Mouse (Mus musculus) myocyte (in vitro differentiated cells): ENCODE data around the gene Acyp1. TPM values are rescaled to one million over a fixed set of nuclear protein-coding genes. Genes with fewer than 3 reads are reported as not detected.
"Not testable (repeated sequence)": the region's sequence is repeated elsewhere in the genome, so short reads cannot be mapped to it uniquely, and the experiment has no call there.

ENCODE experiments used
- H3K27me3 ChIP-seq: one replicate; pipeline ENCODE4 v1.6.1; 2011; ENCODE audit not compliant: control insufficient read depth, insufficient read depth, insufficient read length
- H3K36me3 ChIP-seq: one replicate; pipeline ENCODE4 v1.6.1; 2011; ENCODE audit not compliant: control insufficient read depth, insufficient read depth
- H3K4me2 ChIP-seq: one replicate; pipeline ENCODE4 v1.6.1; 2011; ENCODE audit warnings: low read depth, control low read depth
- H3K4me3 ChIP-seq: one replicate; pipeline ENCODE4 v1.5.1; 2011; ENCODE audit warnings: mild to moderate bottlenecking, control low read depth, moderate library complexity
- H3K79me2 ChIP-seq: one replicate; pipeline ENCODE4 v1.6.1; 2011; ENCODE audit not compliant: control insufficient read depth, insufficient read depth
- H3ac ChIP-seq: one replicate; pipeline ENCODE4 v1.6.1; 2011; ENCODE audit not compliant: control insufficient read depth, insufficient read length
- CEBPB ChIP-seq: IDR thresholded peaks from 2 replicates; pipeline ENCODE4 v1.6.1; 2011; ENCODE audit warnings: mild to moderate bottlenecking, moderate library complexity; ENCODE audit not compliant: poor library complexity, insufficient read depth, severe bottlenecking
- E2F4 ChIP-seq: IDR thresholded peaks from one replicate; pipeline ENCODE4 v1.6.1; 2011; ENCODE audit warnings: mild to moderate bottlenecking, control low read depth, moderate library complexity; ENCODE audit not compliant: insufficient read depth
- MAX ChIP-seq: IDR thresholded peaks from one replicate; pipeline ENCODE4 v1.6.1; 2011; ENCODE audit warnings: low read depth, mild to moderate bottlenecking, control low read depth
- MYOD1 ChIP-seq, 3 experiments: IDR thresholded peaks; one replicate each; pipeline ENCODE4 v1.6.1; 2011; ENCODE audit warnings: control low read depth in 2 of 3, low read depth in 2 of 3, mild to moderate bottlenecking in 2 of 3, moderate library complexity in 1 of 3; ENCODE audit not compliant: insufficient read length in 2 of 3, control insufficient read depth in 1 of 3
- MYOG ChIP-seq, 3 experiments: IDR thresholded peaks; one replicate each; pipeline ENCODE4 v1.6.1; 2011; ENCODE audit warnings: control low read depth in 2 of 3, low read depth in 2 of 3, mild to moderate bottlenecking in 2 of 3; ENCODE audit not compliant: insufficient read length in 2 of 3, control insufficient read depth in 1 of 3, insufficient read depth in 1 of 3
- POLR2A ChIP-seq: IDR thresholded peaks from one replicate; pipeline ENCODE4 v1.6.1; 2011; ENCODE audit warnings: low read depth, mild to moderate bottlenecking, control low read depth, moderate library complexity; ENCODE audit not compliant: insufficient read length
- POLR2AphosphoS2 ChIP-seq: IDR thresholded peaks from one replicate; pipeline ENCODE4 v1.6.1; 2011; ENCODE audit warnings: low read depth, control low read depth; ENCODE audit not compliant: insufficient read length
- REST ChIP-seq: IDR thresholded peaks from one replicate; pipeline ENCODE4 v1.6.1; 2011; ENCODE audit warnings: mild to moderate bottlenecking, control low read depth, moderate library complexity; ENCODE audit not compliant: insufficient read depth, insufficient read length
- SRF ChIP-seq: IDR thresholded peaks from one replicate; pipeline ENCODE4 v1.6.1; 2011; ENCODE audit warnings: low read depth; ENCODE audit not compliant: control insufficient read depth, insufficient read length
- TCF12 ChIP-seq: IDR thresholded peaks from one replicate; pipeline ENCODE4 v1.6.1; 2011; ENCODE audit warnings: mild to moderate bottlenecking, control low read depth; ENCODE audit not compliant: poor library complexity, insufficient read depth, severe bottlenecking
- TCF3 ChIP-seq: IDR thresholded peaks from one replicate; pipeline ENCODE4 v1.6.1; 2011; ENCODE audit warnings: low read depth, control low read depth; ENCODE audit not compliant: insufficient read length
- USF1 ChIP-seq: IDR thresholded peaks from one replicate; pipeline ENCODE4 v1.6.1; 2011; ENCODE audit warnings: low read depth, mild to moderate bottlenecking, control low read depth, moderate library complexity
- polyA plus RNA-seq: library from polyadenylated mRNA; unstranded; fragments of >200 nt; fragmentation: generic; extraction: Trizol; gene quantifications from one replicate; pipeline ENCODE4 v1.2.1, GENCODE M21; 2012; ENCODE audit warnings: missing spikeins

Acyp1 gene
- polyA plus RNA-seq, 1 experiment, result 22.0 TPM

- Histone ChIP-seq H3K4me3 (no peak overlapping the region), H3K27me3 (no peaks in the 10 kb centered on the region), H3K79me2 (no peaks in the 10 kb centered on the region), H3K4me2 (no peak overlapping the region), H3K36me3 (no peaks in the 10 kb centered on the region), H3ac (no peak overlapping the region)
- TF ChIP-seq POLR2AphosphoS2 (no peak), E2F4 (no peak), CEBPB (no peak), MYOD1 (IDR thresholded peaks at IDR 0.05; ENCODE audit: control insufficient read depth in 1 of 3, insufficient read length in 2 of 3, low read depth in 2 of 3) (no peak), MYOG (IDR thresholded peaks at IDR 0.05; ENCODE audit: control insufficient read depth in 1 of 3, insufficient read depth in 1 of 3, insufficient read length in 2 of 3, low read depth in 2 of 3) (no peak), TCF3 (no peak), REST (no peak), SRF (no peak), POLR2A (no peak), TCF12 (no peak), USF1 (no peak), MAX (no peak)
These were observed 3.2 kb downstream of the Acyp1 start for GRCm38 (mm10) chr12:85284996-85285395.

DNA sequence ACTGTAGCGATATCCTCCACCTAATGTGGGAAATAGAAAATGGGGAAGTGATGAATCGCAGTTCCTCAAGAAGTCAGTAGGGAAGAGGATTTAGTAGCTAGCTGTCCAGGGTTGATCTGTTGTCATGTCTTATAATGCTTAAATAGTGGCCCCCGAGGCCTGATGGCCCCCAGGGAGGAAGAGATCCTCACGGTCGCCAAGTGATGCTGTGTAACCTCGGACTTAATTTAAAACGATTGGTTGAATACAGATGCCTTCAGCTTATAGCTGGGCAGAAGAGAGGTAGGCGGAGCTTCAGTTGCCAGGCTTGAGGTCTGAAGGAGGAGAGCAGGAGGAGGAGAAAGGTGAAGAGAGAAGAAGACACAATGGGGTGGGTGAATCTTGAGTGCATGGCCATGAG lies 3.9 kb downstream of the Acyp1 start:
- Histone ChIP-seq H3K36me3 (no peaks in the 10 kb centered on the region), H3ac (no peak overlapping the region), H3K27me3 (no peaks in the 10 kb centered on the region), H3K4me3 (no peak overlapping the region), H3K4me2 (no peak overlapping the region), H3K79me2 (no peaks in the 10 kb centered on the region)
- TF ChIP-seq REST (no peak), POLR2AphosphoS2 (no peak), TCF12 (no peak), POLR2A (no peak), SRF (no peak), USF1 (no peak), MYOD1 (IDR thresholded peaks at IDR 0.05; ENCODE audit: control insufficient read depth in 1 of 3, insufficient read length in 2 of 3, low read depth in 2 of 3) (no peak), MYOG (IDR thresholded peaks at IDR 0.05; ENCODE audit: control insufficient read depth in 1 of 3, insufficient read depth in 1 of 3, insufficient read length in 2 of 3, low read depth in 2 of 3) (no peak), TCF3 (no peak), MAX (no peak), E2F4 (no peak), CEBPB (no peak)

GRCm38 (mm10) chr12:85281756-85282155 lies 6.5 kb downstream of the Acyp1 start:
- not testable (repeated sequence) for H3K4me3 ChIP-seq, H3K4me2 ChIP-seq, H3K27me3 ChIP-seq

DNA sequence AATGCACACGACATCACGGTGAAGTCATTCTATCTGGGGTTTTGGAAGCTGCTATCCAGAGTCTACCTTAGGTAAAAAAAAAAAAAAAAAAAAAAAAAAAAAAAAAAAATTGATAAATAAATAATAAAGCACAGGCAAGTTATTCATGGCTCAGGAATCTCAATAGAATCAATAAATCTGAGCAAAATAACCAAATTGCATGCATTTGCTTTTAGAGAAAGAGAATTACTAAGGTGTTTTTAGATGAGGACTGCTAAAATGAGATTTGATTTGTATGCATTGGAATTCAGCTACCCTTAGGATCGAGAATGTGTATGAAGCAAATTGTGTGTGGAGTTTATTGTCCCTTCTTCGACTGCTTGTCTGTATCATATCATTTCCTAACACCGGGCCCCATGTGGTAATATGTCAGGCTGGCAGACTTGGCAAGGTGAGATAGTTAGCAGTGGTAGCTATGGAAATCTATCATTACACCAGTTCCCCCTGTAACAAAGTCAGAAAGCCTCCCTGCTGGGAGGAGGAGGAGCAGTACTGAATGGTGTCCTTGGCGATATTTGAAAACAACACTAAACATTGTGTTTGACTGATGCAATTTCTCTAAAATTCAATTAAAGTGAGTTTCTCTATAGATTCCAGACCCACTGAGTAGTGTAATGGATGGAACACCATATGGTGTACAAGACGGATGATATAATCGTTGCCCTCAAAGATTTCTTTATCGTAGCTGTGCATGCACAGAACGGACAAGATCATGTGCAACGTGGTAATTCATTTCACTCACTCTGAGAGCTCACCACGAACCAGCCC lies 7.2 kb downstream of the Acyp1 start:
- H3K79me2 ChIP-seq, result no peaks in the 10 kb centered on the region
- no peak overlapping the region for H3ac ChIP-seq
- TF ChIP-seq MYOD1 (IDR thresholded peaks at IDR 0.05; ENCODE audit: control insufficient read depth in 1 of 3, insufficient read length in 2 of 3, low read depth in 2 of 3), result no peak
- TF ChIP-seq TCF3, result no peak
- no peak for TF ChIP-seq USF1
- no peak for TF ChIP-seq MYOG (IDR thresholded peaks at IDR 0.05; ENCODE audit: control insufficient read depth in 1 of 3, insufficient read depth in 1 of 3, insufficient read length in 2 of 3, low read depth in 2 of 3)
- no peak for TF ChIP-seq TCF12
- H3K4me2 ChIP-seq, result peak overlapping the region; percentile 74
- no peaks in the 10 kb centered on the region for H3K27me3 ChIP-seq
- H3K4me3 ChIP-seq, result peak overlapping the region; percentile 51
- no peaks in the 10 kb centered on the region for H3K36me3 ChIP-seq

More at GRCm38 (mm10) chr12:85281756-85282155, 6.5 kb downstream of the Acyp1 start:
- not testable (repeated sequence) for H3ac ChIP-seq, H3K79me2 ChIP-seq, H3K36me3 ChIP-seq

DNA sequence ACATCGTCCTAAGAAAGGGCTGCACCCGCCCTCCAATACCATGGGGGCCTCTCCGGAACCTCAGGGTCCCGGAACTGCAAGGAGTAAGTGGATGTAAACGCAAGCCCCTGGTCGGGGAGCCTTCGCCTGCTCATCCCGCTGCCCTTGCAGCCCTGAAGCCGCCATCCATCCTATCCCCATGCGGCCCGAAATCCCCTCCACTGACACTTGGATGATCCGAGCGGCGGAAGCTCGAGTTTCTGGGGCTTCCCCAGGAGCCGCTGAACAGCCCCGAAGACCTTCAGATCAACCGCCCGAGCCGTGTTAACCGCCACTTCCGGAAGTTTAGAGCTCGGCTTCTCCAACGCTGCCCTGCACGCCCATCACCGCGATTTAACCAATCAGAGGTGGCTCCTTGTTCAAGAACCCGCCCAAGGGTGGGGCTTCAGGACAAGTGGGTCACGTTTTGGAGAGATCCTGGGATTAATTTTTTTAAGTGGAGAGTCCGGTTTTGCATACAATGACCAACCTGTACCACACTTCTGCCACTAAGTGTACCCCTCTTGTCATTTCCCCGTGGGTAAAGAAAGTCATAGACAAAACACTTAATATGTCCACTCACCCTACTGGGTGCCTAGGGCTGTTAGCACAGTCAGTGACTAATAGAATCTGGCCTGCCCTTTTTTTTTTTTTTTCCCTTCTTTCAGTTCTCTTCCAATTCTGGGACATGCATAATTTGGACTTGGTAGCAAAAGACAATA lies 8.0 kb downstream of the Acyp1 start:
- TF ChIP-seq POLR2A (no peak), TCF3 (no peak), TCF12 (no peak), E2F4 (peak; percentile 64), MYOD1 (IDR thresholded peaks at IDR 0.05; ENCODE audit: control insufficient read depth in 1 of 3, insufficient read length in 2 of 3, low read depth in 2 of 3) (no peak), MYOG (IDR thresholded peaks at IDR 0.05; ENCODE audit: control insufficient read depth in 1 of 3, insufficient read depth in 1 of 3, insufficient read length in 2 of 3, low read depth in 2 of 3) (no peak), REST (no peak), POLR2AphosphoS2 (no peak), USF1 (peak; percentile 30)
- H3K4me3 ChIP-seq, result peak overlapping the region; percentile 51
- no peaks in the 10 kb centered on the region for H3K27me3 ChIP-seq
- H3ac ChIP-seq, result peak overlapping the region; percentile 23
- H3K36me3 ChIP-seq, result no peaks in the 10 kb centered on the region
- H3K79me2 ChIP-seq, result no peaks in the 10 kb centered on the region
- H3K4me2 ChIP-seq, result peak overlapping the region; percentile 74
